Comparison of ENCODE assay signal across 24 mouse cellular contexts in genomic region chr6:38128115-38128514, GRCm38 (mm10). TPM values are rescaled to one million over a fixed set of nuclear protein-coding genes. Genes with fewer than 3 reads are reported as not detected.
DNase-seq lines count a peak whose midpoint lies in the region; ATAC-seq and TF ChIP-seq lines count a peak whose summit lies in the region.
"Had no signal": no experiment of that assay in that cellular context is flagged by ENCODE, and none has a peak within 500 bp of the region (broad histone marks: within the 10 kb centered on the region; RNA-seq: fewer than 3 reads in every experiment).

No protein-coding gene starts in this region.

- peaks cover 5% of the 10 kb centered on the region; the same call in 1 of the 2 replicates for H3K9me3 ChIP-seq in kidney, embryonic 14.5 days (ENCODE audit: control insufficient read depth, low read length)
- H3K9me3 ChIP-seq in E14TG2a.4 (ENCODE audit: low read length): no peaks in the 10 kb centered on the region
- H3K9me3 ChIP-seq: embryonic facial prominence, embryonic 13.5 days; forebrain, embryonic 13.5 days; G1E; heart, embryonic 15.5 days had no signal

- ATAC-seq in kidney, embryonic 14.5 days (ENCODE audit: low FRiP score, low TSS enrichment): no peak
- ATAC-seq in activated CD4-positive, CD25-positive, alpha-beta regulatory T cell, adult 4 months: no peak
- ATAC-seq: forebrain, embryonic 13.5 days had no signal

- no peak overlapping the region for H3K9ac ChIP-seq in kidney, embryonic 14.5 days (ENCODE audit: low read depth, low read length)
- H3K9ac ChIP-seq: embryonic facial prominence, embryonic 13.5 days; forebrain, embryonic 13.5 days; heart, embryonic 15.5 days; hindbrain, embryonic 14.5 days had no signal

- intact Hi-C loops in heart, postnatal 36 days (cut with DNase I): no loop called here

- peaks cover 13% of the 10 kb centered on the region for H3K4me1 ChIP-seq in kidney, embryonic 14.5 days (ENCODE audit: control insufficient read depth, insufficient read depth, low read length)
- peaks cover 14% of the 10 kb centered on the region for H3K4me1 ChIP-seq in E14TG2a.4 (replicated peaks; ENCODE audit: low read depth, low read length)
- H3K4me1 ChIP-seq: forebrain, embryonic 13.5 days; hindbrain, embryonic 10.5 days had no signal

- H3K27ac ChIP-seq in kidney, embryonic 14.5 days (ENCODE audit: low read depth, low read length): no peak overlapping the region
- H3K27ac ChIP-seq: embryonic facial prominence, embryonic 13.5 days; forebrain, embryonic 13.5 days; heart, adult 2 months; heart, embryonic 15.5 days; hindbrain, embryonic 10.5 days; hindbrain, embryonic 14.5 days had no signal

- H3K4me2 ChIP-seq in kidney, embryonic 14.5 days (replicated peaks; ENCODE audit: low read depth, low read length): no peak overlapping the region
- H3K4me2 ChIP-seq: embryonic facial prominence, embryonic 13.5 days; forebrain, embryonic 13.5 days; heart, embryonic 11.5 days; heart, embryonic 15.5 days; hindbrain, embryonic 14.5 days had no signal

- no peak for TF ChIP-seq CTCF in E14TG2a.4 (conservative IDR thresholded peaks at IDR 0.05; ENCODE audit: low read length)

- peak; percentile 94 for DNase-seq in heart, adult 11 months
- no peak for DNase-seq in heart, postnatal 36 days
- DNase-seq in kidney, postnatal 14 days: peak; percentile 65
- peak; percentile 62 for DNase-seq in layer of hippocampus, adult 9-11 months
- DNase-seq in layer of hippocampus, postnatal 14 days (ENCODE audit: low spot score in 2 of 2): no peak
- DNase-seq: adrenal gland, postnatal 14 days; cerebellum, adult 18-20 months; cerebellum, adult 9-11 months; cerebellum, postnatal 36 days; gastrocnemius, postnatal 10 days; heart, adult 2 months; heart, postnatal 14 days had no signal

- peaks cover 28% of the 10 kb centered on the region for H3K36me3 ChIP-seq in kidney, embryonic 14.5 days (ENCODE audit: control insufficient read depth, insufficient read depth, low read length)
- H3K36me3 ChIP-seq in E14TG2a.4 (ENCODE audit: insufficient read depth, low read length): no peaks in the 10 kb centered on the region
- H3K36me3 ChIP-seq: G1E; heart, embryonic 15.5 days had no signal

- H3K4me3 ChIP-seq in kidney, embryonic 14.5 days (ENCODE audit: low read length): no peak overlapping the region
- H3K4me3 ChIP-seq in E14TG2a.4 (replicated peaks; ENCODE audit: low read length): 0 out of 2 replicates have a peak overlapping the region, but pooled peaks have one; percentile 13
- H3K4me3 ChIP-seq: embryonic facial prominence, embryonic 13.5 days; forebrain, embryonic 13.5 days; heart, adult 2 months; heart, embryonic 15.5 days; hindbrain, embryonic 10.5 days had no signal

- H3K27me3 ChIP-seq in kidney, embryonic 14.5 days (ENCODE audit: control insufficient read depth, insufficient read depth, low read length): no peaks in the 10 kb centered on the region
- H3K27me3 ChIP-seq in E14TG2a.4 (ENCODE audit: insufficient read depth, low read length): no peaks in the 10 kb centered on the region; the same call in 1 of the 2 replicates
- H3K27me3 ChIP-seq: embryonic facial prominence, embryonic 13.5 days; forebrain, embryonic 13.5 days; heart, embryonic 15.5 days had no signal

- 86% methylated on average over 14 of the region's 14 CpGs for WGBS in kidney, embryonic 14.5 days

RNA-seq across cellular contexts. Expression of gene Atp6v0a4, which starts 3.7 kb away (rescaled TPM):
- total RNA-seq in heart, postnatal 36 days (2021): 1 to 10 TPM; 1.9 to 2.1 TPM
- polyA plus RNA-seq in kidney, embryonic 14.5 days (2014; fragmentation: Nextera tagmentation; extraction: Ambion mirVana): 2.6 and 3.0 TPM in 2 replicates
- total RNA-seq in layer of hippocampus, postnatal 14 days (2021): 1 to 10 TPM; 4.9 to 6.5 TPM
- not detected for polyA plus RNA-seq in activated CD4-positive, CD25-positive, alpha-beta regulatory T cell, adult 4 months (2017; shearing (Covaris generic))
- total RNA-seq: G1E had no signal
- polyA plus RNA-seq: G1E; hindbrain, embryonic 10.5 days had no signal

RNA-seq across cellular contexts. Expression of gene Tmem213, which starts 19.1 kb away (rescaled TPM):
- not detected for total RNA-seq in heart, postnatal 36 days (2021)
- polyA plus RNA-seq in kidney, embryonic 14.5 days (2014; fragmentation: Nextera tagmentation; extraction: Ambion mirVana): 19.9 and 22.2 TPM in 2 replicates
- not detected for total RNA-seq in layer of hippocampus, postnatal 14 days (2021)
- not detected for polyA plus RNA-seq in activated CD4-positive, CD25-positive, alpha-beta regulatory T cell, adult 4 months (2017; shearing (Covaris generic))
- total RNA-seq: adrenal gland, adult 18-20 months; adrenal gland, postnatal 14 days; G1E; gastrocnemius, postnatal 10 days; gastrocnemius, postnatal 4 days; heart, adult 2 months; heart, postnatal 14 days had no signal
- polyA plus RNA-seq: forebrain, embryonic 13.5 days; G1E; heart, adult 2 months; heart, embryonic 11.5 days; hindbrain, embryonic 10.5 days; hindbrain, embryonic 14.5 days had no signal

Comparison
In these comparisons a context has a peak if more than half of its experiments do, and no peak if none do; other contexts are left out.
1. DNase-seq: peak in heart, adult 11 months (single experiment), kidney, postnatal 14 days (single experiment) and layer of hippocampus, adult 9-11 months (single experiment); none in heart, postnatal 36 days (0 of 2) and layer of hippocampus, postnatal 14 days (0 of 2).